Mouse (Mus musculus): Measurements from ENCODE around the gene Gps2. TPM values are rescaled to one million over a fixed set of nuclear protein-coding genes. Genes with fewer than 3 reads are reported as not detected.

The Gps2 gene
- 10 to 100 TPM; 47.3 to 52.4 TPM for total RNA-seq (2021)
- long read RNA-seq, experiment 1, transcript Gps2-201 (10 exons, 1,220 nt): major isoform, 11 of 30 reads
- long read RNA-seq, experiment 1, transcript Gps2-203 (11 exons, 1,159 nt): minor isoform, 7 of 30 reads
- long read RNA-seq, experiment 1, partial matches to known transcripts: 3 of 30 reads
- long read RNA-seq, experiment 1, other reads (novel, unspliced or antisense): 9 of 30 reads
- long read RNA-seq, experiment 2, transcript Gps2-201 (10 exons, 1,220 nt): major isoform, 13 of 40 reads
- long read RNA-seq, experiment 2, transcript Gps2-203 (11 exons, 1,159 nt): minor isoform, 12 of 40 reads
- long read RNA-seq, experiment 2, partial matches to known transcripts: 7 of 40 reads
- long read RNA-seq, experiment 2, other reads (novel, unspliced or antisense): 8 of 40 reads

DNA sequence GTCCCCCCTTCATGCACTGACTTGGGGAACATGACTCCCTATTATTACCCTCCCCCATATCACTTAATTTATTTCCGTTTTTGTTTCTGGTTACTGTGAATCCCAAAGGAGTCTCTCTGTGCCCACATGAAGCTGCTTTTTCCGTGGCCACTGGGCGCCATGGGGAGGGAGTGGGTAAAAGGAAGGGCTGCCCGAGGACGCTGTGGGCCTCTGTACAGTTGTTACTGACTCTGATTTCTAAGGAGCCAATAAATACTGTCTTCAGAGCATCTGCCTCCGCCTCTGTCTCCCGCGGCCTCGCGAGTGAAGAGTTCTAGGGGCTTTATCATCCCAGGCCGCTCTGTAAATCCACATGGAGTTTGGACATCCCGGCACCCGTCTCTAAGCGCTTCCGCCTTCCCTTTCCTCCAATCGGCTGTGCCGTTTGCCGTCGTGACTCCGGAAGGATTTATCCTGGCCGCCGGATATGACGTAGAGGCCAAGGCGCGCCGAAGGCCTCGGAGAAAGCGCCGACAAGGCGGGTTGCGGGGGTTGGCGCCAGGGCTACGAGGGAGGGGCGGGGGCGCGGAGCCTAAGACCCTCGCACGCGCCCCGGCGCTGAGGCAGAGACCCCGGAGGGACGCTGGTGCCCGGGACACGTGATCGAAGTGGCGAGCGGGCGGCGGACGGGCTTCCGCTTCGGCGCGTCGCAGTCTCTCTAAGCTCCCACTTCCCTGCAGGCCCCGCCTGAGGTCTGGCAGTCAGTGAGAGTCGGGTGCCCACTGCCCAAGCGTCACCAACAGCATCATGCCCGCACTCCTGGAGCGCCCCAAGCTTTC is at the start of gene Gps2:
Gps2 (plus strand) TSS at position 335 of the 818 bp plus-strand sequence.
- peak; percentile 91 for DNase-seq (ENCODE audit: low spot score in 2 of 2)

DNA sequence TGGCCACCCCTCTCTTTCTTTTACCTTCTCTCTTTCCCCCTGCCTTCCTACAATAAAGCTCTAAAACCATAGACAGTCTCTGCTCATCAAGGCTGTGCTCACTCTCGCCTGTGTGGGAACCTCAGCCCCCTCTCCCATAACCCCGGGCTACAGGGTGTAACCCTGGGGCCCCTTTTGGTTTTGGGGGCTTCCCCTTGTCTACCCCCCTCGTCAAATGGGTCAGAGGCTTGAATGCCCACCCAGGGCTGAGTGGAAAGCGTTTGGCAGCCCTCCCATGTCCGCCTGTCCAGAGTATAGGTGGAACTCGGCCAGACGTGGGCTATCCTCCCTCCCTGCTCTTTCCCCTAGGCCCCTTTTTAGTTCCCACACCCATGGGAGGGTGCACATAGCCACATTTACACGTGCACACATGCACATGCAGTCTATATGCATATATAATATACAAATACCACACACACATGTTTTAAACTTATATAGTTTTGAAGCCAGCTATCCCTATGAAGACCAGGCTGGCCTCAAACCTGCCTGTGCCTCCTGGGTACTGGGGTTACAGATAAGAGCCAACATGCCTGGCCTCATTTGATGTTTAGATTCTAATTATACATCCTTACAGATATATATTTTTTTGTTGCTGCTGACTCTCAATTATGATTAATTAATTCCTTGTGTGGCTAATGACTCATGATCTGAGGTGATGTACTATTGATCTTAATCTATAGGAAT is 49.4 kb upstream of the Gps2 start:
- DNase-seq (ENCODE audit: low spot score in 2 of 2): no peak

DNA sequence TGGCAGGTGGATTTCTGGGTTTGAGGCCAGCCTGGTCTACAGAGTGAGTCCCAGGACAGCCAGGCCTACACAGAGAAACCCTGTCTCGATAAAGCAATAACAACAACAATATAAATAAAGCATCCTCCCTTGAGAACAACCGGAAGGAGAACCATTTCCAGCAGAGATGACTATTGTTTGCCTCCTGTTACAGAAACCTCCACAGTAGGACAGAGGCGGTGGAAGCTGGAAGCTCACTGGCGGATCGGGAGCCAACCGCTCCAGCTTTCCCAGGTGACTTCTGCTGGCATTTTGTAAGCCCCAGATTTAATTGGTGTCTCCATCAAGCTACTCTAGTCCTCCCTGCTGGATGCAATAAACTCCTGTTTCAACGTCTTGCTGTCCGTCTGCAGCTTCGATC is 48.1 kb upstream of the Gps2 start:
- no peak for DNase-seq (ENCODE audit: low spot score in 2 of 2)

DNA sequence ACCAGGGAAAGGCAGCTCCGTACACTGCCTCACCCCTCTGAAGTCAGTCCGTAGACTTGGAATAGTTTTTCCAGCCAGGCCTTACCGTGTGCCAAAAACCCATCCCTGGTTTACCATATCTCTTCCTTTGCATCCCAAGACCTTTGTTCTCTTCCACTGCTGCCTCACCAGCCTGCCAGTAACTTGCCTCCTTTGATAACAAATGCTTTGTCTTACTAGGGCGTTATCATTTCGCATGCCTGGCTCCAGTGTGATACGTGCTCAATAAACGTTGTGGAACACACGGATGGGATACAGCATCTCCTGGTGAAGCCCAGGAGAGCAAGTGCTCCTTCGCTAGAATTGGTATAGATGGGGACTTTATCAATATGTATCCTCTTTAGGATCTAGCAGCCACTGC is 46.4 kb upstream of the Gps2 start:
- no peak for DNase-seq (ENCODE audit: low spot score in 2 of 2)

DNA sequence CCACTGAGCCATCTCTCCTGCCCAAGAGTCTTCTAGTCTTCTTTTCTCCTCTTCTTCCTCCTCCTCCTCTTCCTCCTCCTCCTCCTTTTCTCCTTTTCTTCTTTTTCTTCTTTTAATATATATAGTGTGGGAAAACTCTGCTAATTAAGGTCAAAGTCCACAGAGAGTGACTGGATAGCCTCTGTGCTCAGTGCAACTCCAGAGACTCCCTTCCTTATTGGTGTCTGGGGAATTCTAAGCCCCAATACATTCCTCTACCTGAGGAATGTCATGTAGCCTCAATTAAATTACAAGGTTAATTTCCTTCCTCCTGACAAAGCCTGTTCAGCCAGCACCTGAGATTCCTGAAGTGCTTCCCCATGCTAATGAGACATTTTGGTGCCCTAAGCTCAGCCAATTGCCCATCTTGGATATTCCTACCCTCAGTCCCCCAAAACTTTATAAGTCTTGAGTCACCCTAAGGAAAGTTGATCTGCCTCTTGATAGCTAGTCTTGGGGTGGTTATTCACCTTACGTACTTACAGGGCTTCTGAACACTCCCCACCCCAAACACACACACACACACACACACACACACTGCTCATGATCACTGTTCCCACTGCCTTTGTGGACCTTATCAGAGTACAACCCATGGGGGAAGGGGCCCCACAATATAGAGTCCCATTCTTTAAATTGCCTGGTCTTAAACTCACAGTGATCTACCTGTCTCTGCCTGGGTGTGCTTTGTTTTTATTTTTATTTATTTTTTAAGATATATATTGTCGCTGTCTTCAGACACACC is 43.2 kb upstream of the Gps2 start:
- no peak for DNase-seq (ENCODE audit: low spot score in 2 of 2)

DNA sequence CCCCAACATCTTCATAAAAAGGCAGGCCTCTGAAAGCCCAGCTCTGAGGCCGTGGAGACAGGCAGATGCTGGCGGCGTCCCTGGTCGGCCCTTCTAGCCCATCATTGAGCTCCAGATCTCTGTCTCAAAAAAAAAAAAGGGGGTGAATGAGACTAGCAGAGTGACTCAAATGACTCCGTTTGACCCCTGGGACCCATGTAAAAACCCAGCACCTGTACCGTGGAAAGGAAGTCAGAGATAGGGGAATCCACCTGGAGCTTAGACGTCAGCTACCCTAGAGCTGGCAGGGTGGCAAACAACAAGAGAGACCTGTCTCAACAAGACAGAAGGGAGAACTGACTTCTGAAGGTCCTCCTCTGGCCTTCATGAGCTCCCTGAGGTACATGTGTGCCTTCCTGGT is 41.9 kb upstream of the Gps2 start:
- no peak for DNase-seq (ENCODE audit: low spot score in 2 of 2)

DNA sequence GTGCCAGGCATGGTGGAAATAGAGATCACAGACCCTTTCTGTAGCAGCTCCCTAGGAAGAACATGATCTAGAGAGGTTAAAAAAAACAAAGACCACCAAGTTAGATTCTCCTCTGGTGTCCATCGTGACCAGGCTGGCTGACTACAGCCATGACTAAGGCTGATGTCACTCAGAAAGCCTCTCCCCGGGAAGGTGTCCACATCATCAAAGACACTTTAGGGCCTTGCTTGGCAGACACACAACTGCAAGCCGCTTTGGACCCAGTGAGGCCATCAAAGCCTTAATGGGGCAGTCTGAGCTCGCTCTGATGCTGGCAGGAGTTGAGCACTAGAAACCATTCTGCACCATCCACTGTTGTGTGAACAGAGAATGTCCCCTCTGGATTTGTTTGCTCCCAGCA is 41.2 kb upstream of the Gps2 start:
- no peak for DNase-seq (ENCODE audit: low spot score in 2 of 2)

DNA sequence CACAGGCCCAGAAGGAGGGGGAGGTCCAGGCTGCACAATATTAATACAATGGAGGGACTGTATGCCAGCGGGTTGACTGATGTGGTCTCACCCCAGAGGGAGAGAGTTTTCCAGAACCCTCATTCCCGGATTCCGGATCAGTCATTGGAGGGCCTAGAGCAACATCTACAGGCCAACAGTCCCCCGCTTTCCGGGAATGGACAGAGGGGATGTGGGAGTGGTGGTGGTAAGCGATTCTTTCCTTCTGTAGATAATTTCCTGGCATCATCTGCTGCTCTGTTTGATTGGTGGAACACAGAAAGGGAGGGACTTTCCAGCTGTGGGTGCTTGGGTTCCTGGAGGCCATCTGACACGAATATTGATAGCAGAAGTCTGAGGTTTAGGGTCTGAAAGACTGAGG is 37.5 kb upstream of the Gps2 start:
- no peak for DNase-seq (ENCODE audit: low spot score in 2 of 2)

DNA sequence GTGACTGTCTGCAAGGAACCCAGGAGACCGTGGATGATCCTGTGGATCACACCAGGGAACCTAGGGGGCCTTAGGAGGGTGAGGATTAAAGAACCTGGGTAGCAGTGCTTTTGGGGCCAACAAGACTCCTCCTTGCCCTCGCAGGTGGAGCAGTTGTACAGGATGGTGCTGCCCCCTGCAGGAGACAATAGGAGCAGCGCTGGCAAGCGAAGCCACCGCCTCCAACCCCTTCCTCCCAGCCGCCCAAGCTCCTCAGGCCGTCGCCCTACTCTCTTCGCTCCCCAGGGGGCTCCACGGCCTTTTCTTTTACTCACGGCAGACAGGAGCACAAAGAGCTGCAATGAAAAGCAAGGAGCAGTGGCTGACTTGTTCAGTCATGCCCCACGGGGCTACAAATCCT is 36.8 kb upstream of the Gps2 start:
- peak; percentile 85 for DNase-seq (ENCODE audit: low spot score in 2 of 2)

DNA sequence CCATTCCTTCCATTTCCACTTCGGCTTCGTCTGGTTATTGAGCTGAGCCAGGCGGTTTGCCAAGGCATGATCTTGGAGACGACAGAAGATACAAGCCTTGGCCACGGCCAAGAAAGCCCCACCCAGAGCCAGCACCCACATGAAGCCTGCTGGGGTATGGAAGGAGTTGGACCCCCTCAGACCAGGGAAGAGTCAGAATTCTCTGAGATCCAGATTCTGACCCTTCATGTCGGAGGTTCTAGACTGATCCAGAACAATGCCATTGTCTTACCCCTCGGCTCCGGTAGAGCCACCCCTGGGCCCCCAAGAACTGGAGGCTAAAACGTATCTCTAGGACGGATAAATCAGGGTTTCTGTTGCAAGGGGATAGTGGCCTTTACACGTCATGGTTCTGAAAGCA is 35.8 kb upstream of the Gps2 start, which contains the start of gene Tmem95:
Tmem95 (minus strand) TSS at position 141 of the 400 bp plus-strand sequence.
- no peak for DNase-seq (ENCODE audit: low spot score in 2 of 2)

DNA sequence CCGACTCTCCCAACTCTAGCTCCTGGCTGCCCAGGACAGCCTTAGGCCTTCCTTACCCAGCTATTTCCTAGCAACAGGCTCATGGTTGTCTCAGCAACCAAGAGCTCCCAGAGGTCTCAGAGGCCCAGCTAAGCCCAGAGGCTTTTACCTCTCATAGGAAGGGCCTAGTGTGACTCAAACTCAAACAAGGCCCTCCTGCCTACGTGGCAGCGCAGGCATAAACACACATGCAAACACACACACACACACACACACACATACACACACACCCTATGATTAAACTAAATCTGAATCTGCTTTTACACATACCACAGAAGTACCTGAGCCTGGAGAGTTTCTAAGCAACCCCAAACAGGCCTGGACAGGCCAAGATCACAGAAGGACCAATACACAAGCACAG is 35.3 kb upstream of the Gps2 start:
- DNase-seq (ENCODE audit: low spot score in 2 of 2): no peak

DNA sequence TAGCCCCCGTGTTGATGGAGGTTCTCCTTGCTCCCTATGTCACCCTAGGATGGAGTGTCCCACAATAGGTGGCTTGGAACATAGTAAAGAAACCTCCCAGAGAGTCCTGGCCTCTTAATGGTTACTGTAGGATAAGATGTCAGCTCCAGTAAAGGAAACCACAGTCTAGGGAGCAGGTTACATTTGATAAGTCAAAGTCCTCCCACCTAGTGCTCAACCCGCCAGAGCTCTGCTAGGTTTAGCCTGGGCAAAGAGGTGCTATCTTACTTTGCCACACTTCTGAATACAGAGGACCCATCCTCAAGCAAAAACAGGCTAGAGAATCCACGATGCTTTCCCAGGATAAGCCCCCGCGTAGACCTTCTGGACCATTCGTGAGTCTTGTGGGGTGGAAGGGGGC is 34.7 kb upstream of the Gps2 start:
- DNase-seq (ENCODE audit: low spot score in 2 of 2): no peak

DNA sequence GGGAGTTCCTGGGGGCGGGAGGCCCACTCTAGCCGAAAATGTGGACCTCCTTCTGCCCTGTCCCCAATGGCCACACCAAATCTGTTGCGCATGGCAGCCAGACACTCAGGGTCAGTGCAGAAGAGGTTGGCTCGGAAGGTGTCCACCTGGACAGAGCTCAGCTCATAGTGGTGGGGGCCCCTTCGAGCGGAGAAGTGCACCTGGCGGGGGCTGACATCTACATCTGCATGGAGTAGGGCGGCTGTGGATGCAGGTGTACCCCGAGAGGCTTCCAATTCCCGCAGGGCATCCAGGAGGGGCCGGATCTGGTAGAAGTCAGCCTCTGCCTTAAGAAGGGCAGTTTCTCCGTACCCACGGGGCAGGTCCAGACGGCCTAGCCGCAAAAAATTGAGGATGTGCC is 34.0 kb upstream of the Gps2 start:
- DNase-seq (ENCODE audit: low spot score in 2 of 2): no peak

DNA sequence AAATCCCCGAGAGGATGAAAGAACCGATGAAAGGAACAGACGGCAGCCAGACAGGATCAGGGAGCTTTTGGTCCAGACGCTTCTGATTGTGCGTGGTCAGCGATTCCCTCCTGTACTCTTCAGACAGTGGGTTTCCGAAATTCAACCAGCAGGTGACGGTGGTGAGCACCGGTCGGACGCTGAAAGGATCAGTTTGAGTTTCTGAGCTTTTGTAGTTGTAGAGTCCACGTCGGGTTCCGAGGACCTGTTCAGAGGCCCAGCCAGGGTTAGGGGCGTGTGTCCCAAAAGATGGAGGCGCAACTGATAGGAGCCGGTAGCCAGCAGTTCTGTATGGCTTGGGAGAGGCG is 33.2 kb upstream of the Gps2 start:
- DNase-seq (ENCODE audit: low spot score in 2 of 2): no peak

DNA sequence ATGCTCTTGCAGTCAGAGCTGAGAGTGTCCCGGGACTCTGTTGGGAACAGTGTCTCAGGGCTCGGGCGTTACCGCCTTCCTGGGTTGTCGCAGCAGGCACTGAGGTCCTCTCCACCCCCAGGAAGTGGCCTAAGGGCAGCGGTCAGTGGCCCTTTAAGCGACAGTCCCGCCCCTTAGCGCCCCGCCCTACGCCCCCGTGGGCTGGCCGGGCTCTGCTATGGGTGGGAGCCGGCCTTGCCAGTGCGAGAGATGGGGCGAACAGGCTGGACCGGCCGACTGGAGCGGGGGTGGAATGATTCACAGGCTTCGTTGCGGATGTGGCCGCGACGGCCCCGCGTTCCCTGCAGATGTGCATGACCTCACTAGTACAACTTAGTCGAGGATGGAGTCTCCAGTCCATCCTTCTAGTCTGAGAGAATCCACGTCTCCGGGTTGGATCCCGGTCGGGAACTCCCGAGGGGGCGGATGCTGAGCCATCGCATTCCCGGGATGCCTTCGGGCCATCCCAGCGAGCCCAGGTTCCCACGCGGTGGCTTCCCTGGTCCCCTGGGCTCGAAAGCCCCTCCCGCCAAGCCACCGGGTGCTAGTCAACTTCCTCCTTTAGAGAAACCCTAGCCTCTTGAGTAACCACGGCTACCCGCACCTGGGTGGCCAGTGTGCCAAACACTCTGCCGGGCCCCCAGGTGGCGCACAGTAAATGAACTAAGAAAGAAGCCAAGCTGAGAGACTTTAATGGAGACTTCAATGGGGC is 32.7 kb upstream of the Gps2 start, which contains the start of gene Kctd11:
Kctd11 (minus strand) TSS at position 554 of the 751 bp plus-strand sequence.
- peak; percentile 91 to 92 for DNase-seq (ENCODE audit: low spot score in 2 of 2)

DNA sequence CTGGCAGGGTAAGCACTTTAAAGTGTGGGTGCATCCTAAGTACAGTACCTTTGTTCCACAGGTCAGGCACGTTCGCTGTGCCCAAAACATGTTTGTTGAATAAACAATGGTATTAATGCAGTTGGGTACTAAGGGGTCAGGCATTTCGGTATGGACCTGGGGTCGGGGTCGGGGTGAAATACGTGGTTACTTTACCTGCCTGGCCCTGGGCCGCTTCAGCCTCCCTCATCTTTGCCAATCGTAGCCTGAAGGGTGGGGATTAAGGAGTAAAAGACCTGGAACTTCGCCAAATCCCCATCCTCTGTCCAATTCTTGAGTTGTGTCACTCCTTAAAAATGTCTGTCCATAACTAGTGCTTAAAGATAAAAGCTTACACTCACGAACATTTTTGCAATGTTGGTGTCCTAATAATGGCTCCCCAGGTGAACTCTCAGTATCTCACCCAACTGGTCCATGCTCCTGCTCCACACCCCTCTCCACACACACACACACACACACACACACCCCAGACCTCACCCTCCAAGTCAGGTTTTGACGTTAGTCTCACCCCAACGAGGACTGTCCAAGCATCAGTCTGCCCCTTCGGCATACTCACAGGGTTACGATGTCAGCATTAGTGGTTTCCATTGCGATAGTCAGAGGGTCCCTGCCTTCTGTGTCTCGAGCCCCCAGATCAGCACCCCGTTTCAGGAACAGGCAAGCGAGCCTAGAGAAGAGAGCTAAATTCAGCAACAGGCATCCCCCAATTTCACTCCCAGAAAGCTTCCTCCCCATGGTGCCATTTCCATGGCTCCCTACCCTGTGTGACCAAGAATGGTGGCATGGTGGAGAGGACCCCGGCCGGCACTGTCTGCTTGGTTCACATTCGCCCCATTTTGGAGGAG is 31.7 kb upstream of the Gps2 start:
- DNase-seq (ENCODE audit: low spot score in 2 of 2): no peak

DNA sequence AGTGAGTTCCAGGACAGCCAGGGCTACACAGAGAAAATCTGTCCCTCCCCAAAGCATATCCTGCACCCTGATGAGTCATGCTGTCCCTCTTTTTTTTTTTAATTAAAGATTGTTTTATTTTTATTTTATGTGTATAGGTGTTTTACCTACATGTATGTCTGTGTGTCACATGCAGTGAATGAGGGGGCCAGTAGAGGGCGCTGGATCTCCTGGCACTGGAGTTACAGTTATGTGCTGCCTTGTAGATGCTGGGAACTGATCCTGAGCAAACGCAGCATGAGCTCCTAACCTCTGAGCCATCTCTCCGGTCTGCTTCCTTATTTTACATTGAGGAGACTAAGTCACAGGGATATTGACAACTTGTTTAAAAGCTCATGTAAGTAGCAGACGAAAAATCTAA is 30.6 kb upstream of the Gps2 start:
- DNase-seq (ENCODE audit: low spot score in 2 of 2): no peak

DNA sequence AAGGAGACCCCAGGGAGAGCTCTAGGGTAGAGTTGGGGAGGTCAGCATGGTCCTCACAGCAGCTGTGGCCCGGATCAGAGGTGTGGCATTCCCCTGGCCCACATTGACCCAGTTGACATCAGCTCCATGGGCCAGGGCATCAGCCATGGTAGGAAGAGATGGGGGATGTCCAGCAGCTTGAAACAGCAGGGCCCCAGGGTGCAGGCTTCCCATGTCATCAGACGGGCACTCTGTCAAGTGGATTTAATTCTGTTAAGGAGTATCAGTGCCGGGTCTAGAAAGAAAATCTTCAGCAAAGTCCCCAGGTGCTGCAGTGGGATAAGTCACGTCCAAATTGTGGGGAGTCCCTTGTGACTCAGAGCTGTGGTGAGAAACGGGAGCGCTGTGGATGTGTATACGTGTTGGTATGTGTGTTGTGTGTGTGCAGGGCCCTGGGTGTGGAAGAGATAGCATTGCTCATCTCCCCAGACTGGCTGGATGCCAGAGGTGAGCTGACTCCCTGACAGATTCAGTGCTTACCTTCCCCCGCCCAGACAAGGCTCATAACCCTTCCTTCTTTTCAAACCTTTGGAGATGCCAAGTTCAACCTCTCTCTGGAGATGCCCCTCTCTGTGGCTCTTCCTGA is 30.0 kb upstream of the Gps2 start:
- no peak for DNase-seq (ENCODE audit: low spot score in 2 of 2)

DNA sequence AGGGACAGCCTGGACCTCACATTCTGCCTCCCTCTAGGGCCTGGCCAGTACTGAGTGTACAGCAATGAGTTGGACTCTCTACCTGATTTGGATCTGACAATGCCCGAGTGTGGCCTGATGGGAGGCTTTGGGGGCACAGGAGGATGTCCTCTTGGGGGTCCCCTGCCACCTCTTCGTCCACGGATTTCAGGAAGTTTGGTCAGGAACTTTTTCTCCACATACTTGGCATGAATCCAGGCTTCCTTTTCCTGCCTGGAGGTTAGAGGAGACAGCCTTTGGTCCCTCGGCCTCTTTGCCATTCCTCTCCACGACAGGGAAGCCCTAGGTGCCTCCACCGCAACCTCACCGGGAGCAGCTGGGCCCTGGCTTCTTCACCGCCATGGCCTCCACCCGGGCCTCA is 29.4 kb upstream of the Gps2 start:
- no peak for DNase-seq (ENCODE audit: low spot score in 2 of 2)
